Mouse (Mus musculus): ENCODE results near the gene Ly9. TPM values are rescaled to one million over a fixed set of nuclear protein-coding genes. Genes with fewer than 3 reads are reported as not detected.

The Ly9 gene
- polyA plus RNA-seq, 1 experiment from 2014 or later = not detected

GRCm38 (mm10) chr1:171540694-171541093, 66.5 kb downstream of the Ly9 start:
- WGBS = 84% methylated on average over 1 of the region's 1 CpGs

More at GRCm38 (mm10) chr1:171540694-171541093, 66.5 kb downstream of the Ly9 start:
- no peak overlapping the region for H3K4me2 ChIP-seq (ENCODE audit: low read depth, low read length)
- H3K4me1 ChIP-seq (ENCODE audit: control insufficient read depth, insufficient read depth, low read length) = no peaks in the 10 kb centered on the region
- no peak for ATAC-seq (replicated peaks; ENCODE audit: insufficient number of reproducible peaks, low FRiP score, low TSS enrichment, low read depth)
- no peak for DNase-seq (ENCODE audit: low spot score)
- no peak overlapping the region for H3K4me3 ChIP-seq (ENCODE audit: low read depth, low read length)
- no peaks in the 10 kb centered on the region for H3K9me3 ChIP-seq (replicated peaks; ENCODE audit: control insufficient read depth, low read length)
- no peak overlapping the region for H3K27ac ChIP-seq (replicated peaks; ENCODE audit: low read depth, low read length)
- no peak overlapping the region for H3K9ac ChIP-seq (replicated peaks; ENCODE audit: low read length)
- H3K36me3 ChIP-seq (replicated peaks; ENCODE audit: control insufficient read depth, insufficient read depth, low read depth, low read length) = no peaks in the 10 kb centered on the region
- no peaks in the 10 kb centered on the region for H3K27me3 ChIP-seq (ENCODE audit: control insufficient read depth, insufficient read depth, low read length)

Small RNA genes within 50 kb of the gene (microRNA-seq; reads per million reads assigned to microRNA genes)
- gene Mir7683 (ENCODE audit: borderline number of aligned reads) = not detected

Other genes starting within 250 kb of the Ly9 start
- gene Klhdc9, start 246.6 kb downstream of the Ly9 start, polyA plus RNA-seq (2014; fragmentation: Nextera tagmentation; extraction: Ambion mirVana) = 1.2 and 1.4 TPM in 2 replicates
- 2.4 and 2.5 TPM in 2 replicates for gene Nectin4, start 237.3 kb downstream of the Ly9 start, polyA plus RNA-seq (2014; fragmentation: Nextera tagmentation; extraction: Ambion mirVana)
- 0.39 and 0.52 TPM in 2 replicates for gene Arhgap30, start 218.5 kb downstream of the Ly9 start, polyA plus RNA-seq (2014; fragmentation: Nextera tagmentation; extraction: Ambion mirVana)
- gene Usf1, start 196.1 kb downstream of the Ly9 start, polyA plus RNA-seq (2014; fragmentation: Nextera tagmentation; extraction: Ambion mirVana) = 101 and 108 TPM in 2 replicates
- 2.2 and 3.2 TPM in 2 replicates for gene Tstd1, start 188.5 kb downstream of the Ly9 start, polyA plus RNA-seq (2014; fragmentation: Nextera tagmentation; extraction: Ambion mirVana)
- 21.1 and 23.1 TPM in 2 replicates for gene F11r, start 169.9 kb downstream of the Ly9 start, polyA plus RNA-seq (2014; fragmentation: Nextera tagmentation; extraction: Ambion mirVana)
- 10.7 and 12.3 TPM in 2 replicates for gene Alyref2, start 103.9 kb downstream of the Ly9 start, polyA plus RNA-seq (2014; fragmentation: Nextera tagmentation; extraction: Ambion mirVana)
- not detected in 2 replicates for gene Itln1, start 72.1 kb downstream of the Ly9 start, polyA plus RNA-seq (2014; fragmentation: Nextera tagmentation; extraction: Ambion mirVana)
- not detected in 2 replicates for gene Cd244a, start 48.2 kb downstream of the Ly9 start, polyA plus RNA-seq (2014; fragmentation: Nextera tagmentation; extraction: Ambion mirVana)
- gene Slamf7, start 45.6 kb upstream of the Ly9 start, polyA plus RNA-seq (2014; fragmentation: Nextera tagmentation; extraction: Ambion mirVana) = not detected in 2 replicates
- gene Cd48, start 74.6 kb upstream of the Ly9 start, polyA plus RNA-seq (2014; fragmentation: Nextera tagmentation; extraction: Ambion mirVana) = 0.70 and 1.3 TPM in 2 replicates
- gene Slamf1, start 159.7 kb upstream of the Ly9 start, polyA plus RNA-seq (2014; fragmentation: Nextera tagmentation; extraction: Ambion mirVana) = 0.28 and 0.35 TPM in 2 replicates
- 0.35 and 0.66 TPM in 2 replicates for gene Cd84, start 232.3 kb upstream of the Ly9 start, polyA plus RNA-seq (2014; fragmentation: Nextera tagmentation; extraction: Ambion mirVana)